Mouse (Mus musculus) kidney, embryonic 14.5 days (tissue): ENCODE data around the gene Gpr141. TPM values are rescaled to one million over a fixed set of nuclear protein-coding genes. Genes with fewer than 3 reads are reported as not detected.

Experiments
- ATAC-seq: fragments of 200-750 bp; cut with Nextera tagmentation; 2 replicates; pipeline ENCODE4 v1.8.0; 2017; ENCODE audit warnings: moderate number of reproducible peaks, mild to moderate bottlenecking, moderate TSS enrichment, moderate library complexity; ENCODE audit not compliant: low FRiP score, low TSS enrichment
- H3K27ac ChIP-seq: fragments of 300-500 bp; sonication (generic); 2 replicates; pipeline ENCODE4 v1.5.1; 2014; ENCODE audit warnings: low read depth, mild to moderate bottlenecking, low read length, moderate library complexity, mixed read lengths
- H3K27me3 ChIP-seq: fragments of 300-500 bp; sonication (generic); 2 replicates; pipeline ENCODE4 v1.6.1; 2014; ENCODE audit warnings: mild to moderate bottlenecking, low read length; ENCODE audit not compliant: control insufficient read depth, insufficient read depth
- H3K36me3 ChIP-seq: fragments of 300-500 bp; sonication (generic); 2 replicates; pipeline ENCODE4 v1.6.1; 2014; ENCODE audit warnings: low read length, mixed read lengths; ENCODE audit not compliant: control insufficient read depth, insufficient read depth
- H3K4me1 ChIP-seq: fragments of 300-500 bp; sonication (generic); 2 replicates; pipeline ENCODE4 v1.6.1; 2014; ENCODE audit warnings: low read length, mixed read lengths; ENCODE audit not compliant: control insufficient read depth, insufficient read depth
- H3K4me2 ChIP-seq: fragments of 300-500 bp; sonication (generic); replicated peaks from 2 replicates; pipeline ENCODE4 v1.6.1; 2014; ENCODE audit warnings: low read depth, mild to moderate bottlenecking, low read length
- H3K4me3 ChIP-seq: fragments of 300-500 bp; sonication (generic); 2 replicates; pipeline ENCODE4 v1.5.1; 2014; ENCODE audit warnings: mild to moderate bottlenecking, low read length
- H3K9ac ChIP-seq: fragments of 300-500 bp; sonication (generic); 2 replicates; pipeline ENCODE4 v1.6.1; 2014; ENCODE audit warnings: low read depth, mild to moderate bottlenecking, low read length, moderate library complexity
- H3K9me3 ChIP-seq: fragments of 300-500 bp; sonication (generic); 2 replicates; pipeline ENCODE4 v1.6.1; 2016; ENCODE audit warnings: low read length; ENCODE audit not compliant: control insufficient read depth
- WGBS: fragments of 180-500 bp; shearing (Covaris S2); extraction: QIAGEN DNeasy Blood & Tissue Kit; methylation state at CpG from one replicate; pipeline ENCODE4 v1.1.7; 2014; 5-methylcytosine and 5-hydroxymethylcytosine counted together
- polyA plus RNA-seq: library from polyadenylated mRNA; unstranded; fragments of >200 nt; fragmentation: Nextera tagmentation; extraction: Ambion mirVana; gene quantifications from 2 replicates; pipeline ENCODE4 v1.2.1, GENCODE M21; 2014

Gpr141 gene
- polyA plus RNA-seq = 0.22 TPM in 1 of 2 replicates, not detected in the other

GRCm38 (mm10) chr13:19824071-19824470 lies at the start of gene Gpr141:
Gene Gpr141 (minus strand): TSS chr13:19824257.
- H3K4me2 ChIP-seq = no peak within 1 kb of the TSS
- WGBS = 56% methylated on average over 3 of the region's 3 CpGs
- H3K27ac ChIP-seq = no peak within 1 kb of the TSS
- no peak for ATAC-seq
- H3K9ac ChIP-seq = no peak within 1 kb of the TSS
- H3K27me3 ChIP-seq = no peaks in the 10 kb centered on the region
- H3K4me3 ChIP-seq = no peak within 1 kb of the TSS
- no peaks in the 10 kb centered on the region for H3K4me1 ChIP-seq
- H3K36me3 ChIP-seq = no peaks in the 10 kb centered on the region
- H3K9me3 ChIP-seq = no peaks in the 10 kb centered on the region

GRCm38 (mm10) chr13:19864241-19864640 lies 40.2 kb upstream of the Gpr141 start:
- H3K9ac ChIP-seq = no peak overlapping the region
- no peak overlapping the region for H3K4me2 ChIP-seq
- no peaks in the 10 kb centered on the region for H3K27me3 ChIP-seq
- H3K36me3 ChIP-seq = no peaks in the 10 kb centered on the region
- no peak overlapping the region for H3K27ac ChIP-seq
- ATAC-seq = no peak
- no peak overlapping the region for H3K4me3 ChIP-seq
- no peaks in the 10 kb centered on the region for H3K4me1 ChIP-seq
- H3K9me3 ChIP-seq = no peaks in the 10 kb centered on the region

GRCm38 (mm10) chr13:19854629-19855333 lies 30.7 kb upstream of the Gpr141 start:
- Histone ChIP-seq H3K4me2 (no peak overlapping the region), H3K9ac (no peak overlapping the region), H3K27ac (no peak overlapping the region), H3K9me3 (no peaks in the 10 kb centered on the region), H3K4me1 (no peaks in the 10 kb centered on the region), H3K4me3 (no peak overlapping the region), H3K36me3 (no peaks in the 10 kb centered on the region), H3K27me3 (no peaks in the 10 kb centered on the region)
- 57% methylated on average over 9 of the region's 9 CpGs for WGBS
- no peak for ATAC-seq

- Histone ChIP-seq H3K4me2 (no peak overlapping the region), H3K4me1 (no peaks in the 10 kb centered on the region)
Measured at GRCm38 (mm10) chr13:19854049-19854448, 30.0 kb upstream of the Gpr141 start.

GRCm38 (mm10) chr13:19843448-19843847 lies 19.4 kb upstream of the Gpr141 start:
- 81% methylated on average over 2 of the region's 2 CpGs for WGBS
- no peak for ATAC-seq
- Histone ChIP-seq H3K36me3 (no peaks in the 10 kb centered on the region), H3K4me1 (no peaks in the 10 kb centered on the region), H3K9me3 (no peaks in the 10 kb centered on the region), H3K27ac (no peak overlapping the region), H3K4me2 (no peak overlapping the region), H3K9ac (no peak overlapping the region), H3K27me3 (no peaks in the 10 kb centered on the region), H3K4me3 (no peak overlapping the region)

More at GRCm38 (mm10) chr13:19854049-19854448, 30.0 kb upstream of the Gpr141 start:
- H3K9ac ChIP-seq = no peak overlapping the region
- H3K9me3 ChIP-seq = no peaks in the 10 kb centered on the region
- H3K4me3 ChIP-seq = no peak overlapping the region
- no peaks in the 10 kb centered on the region for H3K36me3 ChIP-seq
- ATAC-seq = no peak
- 30% methylated on average over 2 of the region's 2 CpGs for WGBS
- H3K27me3 ChIP-seq = no peaks in the 10 kb centered on the region
- no peak overlapping the region for H3K27ac ChIP-seq

- no peak overlapping the region for H3K4me2 ChIP-seq
- no peaks in the 10 kb centered on the region for H3K27me3 ChIP-seq
- no peaks in the 10 kb centered on the region for H3K4me1 ChIP-seq
- H3K4me3 ChIP-seq = no peak overlapping the region
- WGBS = 85% methylated on average over 3 of the region's 3 CpGs
- H3K9ac ChIP-seq = no peak overlapping the region
- ATAC-seq = no peak
- no peaks in the 10 kb centered on the region for H3K36me3 ChIP-seq
- H3K27ac ChIP-seq = no peak overlapping the region
- no peaks in the 10 kb centered on the region for H3K9me3 ChIP-seq
Measured at GRCm38 (mm10) chr13:19842707-19843106, 18.6 kb upstream of the Gpr141 start.

GRCm38 (mm10) chr13:19841615-19842014 lies 17.6 kb upstream of the Gpr141 start:
- H3K36me3 ChIP-seq = no peaks in the 10 kb centered on the region
- no peak overlapping the region for H3K4me2 ChIP-seq
- no peaks in the 10 kb centered on the region for H3K27me3 ChIP-seq
- no peak for ATAC-seq
- no peak overlapping the region for H3K9ac ChIP-seq
- H3K9me3 ChIP-seq = no peaks in the 10 kb centered on the region
- WGBS = 79% methylated on average over 5 of the region's 5 CpGs
- H3K4me3 ChIP-seq = no peak overlapping the region
- H3K27ac ChIP-seq = no peak overlapping the region
- no peaks in the 10 kb centered on the region for H3K4me1 ChIP-seq

- H3K36me3 ChIP-seq = no peaks in the 10 kb centered on the region
- no peak for ATAC-seq
- H3K4me2 ChIP-seq = no peak overlapping the region
- H3K9me3 ChIP-seq = no peaks in the 10 kb centered on the region
- 91% methylated on average over 1 of the region's 1 CpGs for WGBS
- no peak overlapping the region for H3K4me3 ChIP-seq
- H3K9ac ChIP-seq = no peak overlapping the region
- H3K4me1 ChIP-seq = no peaks in the 10 kb centered on the region
- H3K27ac ChIP-seq = no peak overlapping the region
- no peaks in the 10 kb centered on the region for H3K27me3 ChIP-seq
Measured at GRCm38 (mm10) chr13:19840206-19840605, 16.1 kb upstream of the Gpr141 start.

- H3K9ac ChIP-seq = no peak overlapping the region
- H3K9me3 ChIP-seq = no peaks in the 10 kb centered on the region
- H3K36me3 ChIP-seq = no peaks in the 10 kb centered on the region
- H3K27me3 ChIP-seq = no peaks in the 10 kb centered on the region
- WGBS = 94% methylated on average over 4 of the region's 4 CpGs
- ATAC-seq = no peak
- no peak overlapping the region for H3K4me3 ChIP-seq
- H3K27ac ChIP-seq = no peak overlapping the region
- no peak overlapping the region for H3K4me2 ChIP-seq
- H3K4me1 ChIP-seq = no peaks in the 10 kb centered on the region
Measured at GRCm38 (mm10) chr13:19830560-19830959, 6.5 kb upstream of the Gpr141 start.
